Mouse (Mus musculus) forebrain, postnatal 0 days (tissue): ENCODE results near the gene Ssh2. TPM values are rescaled to one million over a fixed set of nuclear protein-coding genes. Genes with fewer than 3 reads are reported as not detected.
"Not testable (repeated sequence)": the region's sequence is repeated elsewhere in the genome, so short reads cannot be mapped to it uniquely, and the experiment has no call there.

Experiments
- ATAC-seq: fragments of 200-750 bp; cut with Nextera tagmentation; 2 replicates; pipeline ENCODE4 v1.8.0; 2017; ENCODE audit warnings: mild to moderate bottlenecking, moderate library complexity
- DNase-seq: peaks from one replicate; pipeline ENCODE4 v3.0.0-alpha.2; 2015
- H3K27ac ChIP-seq: fragments of 300-500 bp; sonication (generic); 2 replicates; pipeline ENCODE4 v1.5.1; 2014; ENCODE audit warnings: low read depth, mild to moderate bottlenecking, antibody characterized with exemption, low read length, moderate library complexity, mixed read lengths
- H3K27me3 ChIP-seq: fragments of 300-500 bp; sonication (generic); 2 replicates; pipeline ENCODE4 v1.6.1; 2014; ENCODE audit warnings: mild to moderate bottlenecking, low read length, mixed read lengths; ENCODE audit not compliant: insufficient read depth
- H3K36me3 ChIP-seq: fragments of 300-500 bp; sonication (generic); 2 replicates; pipeline ENCODE4 v1.6.1; 2014; ENCODE audit warnings: mild to moderate bottlenecking, moderate library complexity; ENCODE audit not compliant: insufficient read depth
- H3K4me1 ChIP-seq: fragments of 300-500 bp; sonication (generic); 2 replicates; pipeline ENCODE4 v1.6.1; 2014; ENCODE audit warnings: antibody characterized with exemption; ENCODE audit not compliant: insufficient read depth
- H3K4me2 ChIP-seq: fragments of 300-500 bp; sonication (generic); 2 replicates; pipeline ENCODE4 v1.6.1; 2014; ENCODE audit warnings: low read depth, mild to moderate bottlenecking, moderate library complexity
- H3K4me3 ChIP-seq: fragments of 300-500 bp; sonication (generic); 2 replicates; pipeline ENCODE4 v1.5.1; 2014; ENCODE audit warnings: low read depth, low read length, mixed read lengths
- H3K9ac ChIP-seq: fragments of 300-500 bp; sonication (generic); 2 replicates; pipeline ENCODE4 v1.6.1; 2014; ENCODE audit warnings: mild to moderate bottlenecking
- H3K9me3 ChIP-seq: fragments of 300-500 bp; sonication (generic); 2 replicates; pipeline ENCODE4 v1.6.1; 2016; ENCODE audit warnings: low read length
- CTCF ChIP-seq: sonication (generic); IDR thresholded peaks from 2 replicates; pipeline ENCODE4 v1.5.1; 2016; ENCODE audit warnings: antibody characterized with exemption, control low read depth, low read depth
- WGBS: fragments of 180-500 bp; shearing (Covaris S2); extraction: QIAGEN DNeasy Blood & Tissue Kit; methylation state at CpG from one replicate; pipeline ENCODE4 v1.1.7; 2014; 5-methylcytosine and 5-hydroxymethylcytosine counted together
- polyA plus RNA-seq: library from polyadenylated mRNA; unstranded; fragments of >200 nt; fragmentation: Nextera tagmentation; extraction: Ambion mirVana; gene quantifications from 2 replicates; pipeline ENCODE4 v1.2.1, GENCODE M21; 2015
- total RNA-seq: library from RNA; depleted of rRNA; stranded (reverse); fragments of >200 nt; gene quantifications from 2 replicates; pipeline ENCODE4 v1.2.3, GENCODE M21; 2014

Ssh2 gene
- total and polyA plus RNA-seq, 2 experiments from 2014 or later: 12.7 to 40.2 TPM

GRCm38 (mm10) chr11:77259441-77259840 lies 43.4 kb downstream of the Ssh2 start:
- Histone ChIP-seq H3K27me3 (no peaks in the 10 kb centered on the region), H3K36me3 (no peaks in the 10 kb centered on the region), H3K4me2 (no peak overlapping the region), H3K4me1 (no peaks in the 10 kb centered on the region), H3K9me3 (no peaks in the 10 kb centered on the region), H3K27ac (no peak overlapping the region), H3K9ac (no peak overlapping the region), H3K4me3 (no peak overlapping the region)
- no peak for TF ChIP-seq CTCF
- DNase-seq (no peak), ATAC-seq (no peak)
- WGBS: 78% methylated on average over 2 of the region's 2 CpGs

- ATAC-seq (no peak), DNase-seq (no peak)
- H3K9me3 ChIP-seq: no peaks in the 10 kb centered on the region
- no peak overlapping the region for H3K4me2 ChIP-seq
- no peak for TF ChIP-seq CTCF
- H3K4me3 ChIP-seq: no peak overlapping the region
- H3K9ac ChIP-seq: no peak overlapping the region
- no peaks in the 10 kb centered on the region for H3K36me3 ChIP-seq
- whole genome bisulfite sequencing: 72% methylated on average over 2 of the region's 2 CpGs
- H3K4me1 ChIP-seq: no peaks in the 10 kb centered on the region
- no peak overlapping the region for H3K27ac ChIP-seq
- no peaks in the 10 kb centered on the region for H3K27me3 ChIP-seq
Measured at GRCm38 (mm10) chr11:77267401-77267800, 51.3 kb downstream of the Ssh2 start.

GRCm38 (mm10) chr11:77276000-77276399 lies 59.9 kb downstream of the Ssh2 start:
- ATAC-seq (no peak), DNase-seq (no peak)
- no peaks in the 10 kb centered on the region for H3K36me3 ChIP-seq
- no peak overlapping the region for H3K27ac ChIP-seq
- no peak overlapping the region for H3K4me3 ChIP-seq
- no peaks in the 10 kb centered on the region for H3K9me3 ChIP-seq
- H3K9ac ChIP-seq: no peak overlapping the region
- 92% methylated on average over 2 of the region's 2 CpGs for WGBS
- no peaks in the 10 kb centered on the region for H3K4me1 ChIP-seq
- no peak for TF ChIP-seq CTCF
- H3K4me2 ChIP-seq: no peak overlapping the region
- H3K27me3 ChIP-seq: no peaks in the 10 kb centered on the region

GRCm38 (mm10) chr11:77278538-77278937 lies 62.5 kb downstream of the Ssh2 start:
- not testable (repeated sequence) for H3K4me3 ChIP-seq, H3K4me2 ChIP-seq
- 100% methylated on average over 1 of the region's 1 CpGs for WGBS

GRCm38 (mm10) chr11:77280219-77280618 lies 64.1 kb downstream of the Ssh2 start:
- Histone ChIP-seq H3K4me3 (no peak overlapping the region), H3K36me3 (no peaks in the 10 kb centered on the region), H3K27me3 (no peaks in the 10 kb centered on the region), H3K27ac (no peak overlapping the region), H3K4me2 (no peak overlapping the region), H3K9ac (no peak overlapping the region), H3K4me1 (no peaks in the 10 kb centered on the region), H3K9me3 (no peaks in the 10 kb centered on the region)
- TF ChIP-seq CTCF: no peak
- DNase-seq: no peak
- WGBS: 72% methylated on average over 1 of the region's 1 CpGs
- no peak for ATAC-seq

More at GRCm38 (mm10) chr11:77278538-77278937, 62.5 kb downstream of the Ssh2 start:
- H3K9me3 ChIP-seq, H3K4me1 ChIP-seq, DNase-seq, H3K27ac ChIP-seq, H3K9ac ChIP-seq, H3K27me3 ChIP-seq, H3K36me3 ChIP-seq, ATAC-seq: not testable (repeated sequence)

- Histone ChIP-seq H3K4me3 (no peak overlapping the region), H3K4me1 (no peaks in the 10 kb centered on the region), H3K9me3 (no peaks in the 10 kb centered on the region), H3K4me2 (no peak overlapping the region), H3K27ac (no peak overlapping the region), H3K27me3 (no peaks in the 10 kb centered on the region), H3K36me3 (no peaks in the 10 kb centered on the region), H3K9ac (no peak overlapping the region)
- ATAC-seq (no peak), DNase-seq (no peak)
- TF ChIP-seq CTCF: no peak
- 90% methylated on average over 4 of the region's 4 CpGs for WGBS
Measured at GRCm38 (mm10) chr11:77291447-77291846, 75.4 kb downstream of the Ssh2 start.

GRCm38 (mm10) chr11:77293673-77294072 lies 77.6 kb downstream of the Ssh2 start:
- H3K27ac ChIP-seq, H3K36me3 ChIP-seq, H3K4me3 ChIP-seq, H3K9ac ChIP-seq, DNase-seq, H3K4me2 ChIP-seq, ATAC-seq, H3K4me1 ChIP-seq, H3K27me3 ChIP-seq, H3K9me3 ChIP-seq: not testable (repeated sequence)
- WGBS: 94% methylated on average over 9 of the region's 11 CpGs

- no peak for TF ChIP-seq CTCF
- H3K9me3 ChIP-seq: no peaks in the 10 kb centered on the region
- 54% methylated on average over 1 of the region's 1 CpGs for WGBS
- H3K4me3 ChIP-seq: no peak overlapping the region
- H3K27me3 ChIP-seq: no peaks in the 10 kb centered on the region
- ATAC-seq: no peak
- no peak overlapping the region for H3K4me2 ChIP-seq
- no peaks in the 10 kb centered on the region for H3K4me1 ChIP-seq
- H3K9ac ChIP-seq: no peak overlapping the region
- H3K36me3 ChIP-seq: no peaks in the 10 kb centered on the region; the same call in 1 of the 2 replicates
- no peak for DNase-seq
- no peak overlapping the region for H3K27ac ChIP-seq
Measured at GRCm38 (mm10) chr11:77297246-77297645, 81.2 kb downstream of the Ssh2 start.
